Mouse (Mus musculus): Measurements from ENCODE around the gene Lats2.

Lats2 gene

GRCm38 (mm10) chr14:57737089-57737488 lies 21.1 kb downstream of the Lats2 start:
- no peak for DNase-seq (ENCODE audit: low read depth)

GRCm38 (mm10) chr14:57736141-57736540 lies 22.0 kb downstream of the Lats2 start:
- no peak for DNase-seq (ENCODE audit: low read depth)

- DNase-seq (ENCODE audit: low read depth), result no peak
Observed at GRCm38 (mm10) chr14:57732668-57733293, 25.4 kb downstream of the Lats2 start.

- peak; percentile 57 for DNase-seq (ENCODE audit: low read depth)
Observed at GRCm38 (mm10) chr14:57730527-57730926, 27.7 kb downstream of the Lats2 start.

- DNase-seq (ENCODE audit: low read depth), result peak; percentile 78
Observed at GRCm38 (mm10) chr14:57729975-57730499, 28.2 kb downstream of the Lats2 start.

GRCm38 (mm10) chr14:57729364-57729763 lies 28.8 kb downstream of the Lats2 start:
- no peak for DNase-seq (ENCODE audit: low read depth)

- no peak for DNase-seq (ENCODE audit: low read depth)
Observed at GRCm38 (mm10) chr14:57726172-57726571, 32.0 kb downstream of the Lats2 start.

GRCm38 (mm10) chr14:57724473-57724872 lies 33.7 kb downstream of the Lats2 start:
- no peak for DNase-seq (ENCODE audit: low read depth)

- no peak for DNase-seq (ENCODE audit: low read depth)
Observed at GRCm38 (mm10) chr14:57718245-57718644, 39.9 kb downstream of the Lats2 start.

GRCm38 (mm10) chr14:57716601-57717245 lies 41.5 kb downstream of the Lats2 start:
- DNase-seq (ENCODE audit: low read depth), result no peak

GRCm38 (mm10) chr14:57712884-57713283 lies 45.3 kb downstream of the Lats2 start:
- no peak for DNase-seq (ENCODE audit: low read depth)

GRCm38 (mm10) chr14:57711059-57711458 lies 47.1 kb downstream of the Lats2 start:
- DNase-seq (ENCODE audit: low read depth), result no peak

- DNase-seq (ENCODE audit: low read depth), result no peak
Observed at GRCm38 (mm10) chr14:57709171-57709570, 49.0 kb downstream of the Lats2 start.

- no peak for DNase-seq (ENCODE audit: low read depth)
Observed at GRCm38 (mm10) chr14:57708580-57708979, 49.6 kb downstream of the Lats2 start.

- peak; percentile 30 for DNase-seq (ENCODE audit: low read depth)
Observed at GRCm38 (mm10) chr14:57707100-57707893, 50.9 kb downstream of the Lats2 start.

GRCm38 (mm10) chr14:57706760-57707099 lies 51.5 kb downstream of the Lats2 start:
- no peak for DNase-seq (ENCODE audit: low read depth)

- no peak for DNase-seq (ENCODE audit: low read depth)
Observed at GRCm38 (mm10) chr14:57705759-57706158, 52.4 kb downstream of the Lats2 start.

GRCm38 (mm10) chr14:57705075-57705474 lies 53.1 kb downstream of the Lats2 start:
- DNase-seq (ENCODE audit: low read depth), result no peak

- DNase-seq (ENCODE audit: low read depth), result no peak
Observed at GRCm38 (mm10) chr14:57701915-57702477, 56.2 kb downstream of the Lats2 start.

- no peak for DNase-seq (ENCODE audit: low read depth)
Observed at GRCm38 (mm10) chr14:57699461-57699970, 58.7 kb downstream of the Lats2 start.

GRCm38 (mm10) chr14:57699016-57699415 lies 59.2 kb downstream of the Lats2 start:
- DNase-seq (ENCODE audit: low read depth), result no peak

- no peak for DNase-seq (ENCODE audit: low read depth)
Observed at GRCm38 (mm10) chr14:57696066-57696465, 62.1 kb downstream of the Lats2 start.

Data from NIH3T3 (cell line).